ENCODE assay signal across 26 mouse cellular contexts in the genomic region with DNA sequence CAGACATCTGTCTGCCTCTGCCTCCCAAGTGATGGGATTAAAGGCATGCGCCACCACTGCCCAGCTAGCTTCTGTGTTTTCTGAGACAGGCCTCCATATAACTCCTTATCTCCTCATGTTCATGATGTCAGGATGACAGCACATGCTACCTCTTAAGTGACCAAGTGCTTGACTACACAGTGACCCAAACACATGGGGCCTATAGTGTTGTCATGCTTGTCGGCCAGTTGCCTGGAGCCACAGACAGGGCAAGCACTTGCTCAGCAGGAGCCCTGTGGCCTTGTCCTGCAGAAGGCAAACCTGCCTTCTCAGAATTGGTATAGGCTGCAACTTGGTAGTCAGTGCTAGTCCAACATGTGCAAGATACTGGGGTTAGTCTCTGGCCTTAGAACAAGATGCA. TPM values are rescaled to one million over a fixed set of nuclear protein-coding genes. Genes with fewer than 3 reads are reported as not detected.
DNase-seq lines count a peak whose midpoint lies in the region; ATAC-seq and TF ChIP-seq lines count a peak whose summit lies in the region.
"Had no signal": no experiment of that assay in that cellular context is flagged by ENCODE, and none has a peak within 500 bp of the region (broad histone marks: within the 10 kb centered on the region; RNA-seq: fewer than 3 reads in every experiment).

No protein-coding gene starts in this region.

- peak overlapping the region; percentile 98 for H3K4me3 ChIP-seq in gastrocnemius, adult 2 months
- no peak overlapping the region for H3K4me3 ChIP-seq in heart, embryonic 11.5 days (ENCODE audit: low read depth, low read length)
- no peak overlapping the region for H3K4me3 ChIP-seq in heart, embryonic 15.5 days
- H3K4me3 ChIP-seq in heart, embryonic 16.5 days (ENCODE audit: low read length): no peak overlapping the region
- H3K4me3 ChIP-seq: embryonic facial prominence, embryonic 10.5 days; forebrain, embryonic 13.5 days; hindbrain, embryonic 13.5 days had no signal

- H3K27ac ChIP-seq in gastrocnemius, adult 2 months: peak overlapping the region; percentile 99
- peak overlapping the region; percentile 46 for H3K27ac ChIP-seq in heart, embryonic 11.5 days (ENCODE audit: low read depth, low read length)
- peak overlapping the region; percentile 69 for H3K27ac ChIP-seq in heart, embryonic 15.5 days
- peak overlapping the region; percentile 83 for H3K27ac ChIP-seq in heart, embryonic 16.5 days (ENCODE audit: low read length)
- H3K27ac ChIP-seq: embryonic facial prominence, embryonic 10.5 days; forebrain, embryonic 13.5 days; hindbrain, embryonic 13.5 days; hindbrain, postnatal 0 days had no signal

- ATAC-seq in heart, embryonic 11.5 days (replicated peaks; ENCODE audit: insufficient number of reproducible peaks, low FRiP score, low TSS enrichment): no peak
- ATAC-seq in heart, embryonic 15.5 days (replicated peaks; ENCODE audit: insufficient number of reproducible peaks, insufficient read depth, low FRiP score, low read depth): no peak
- no peak for ATAC-seq in heart, embryonic 16.5 days (replicated peaks; ENCODE audit: extremely low read depth, insufficient read depth, low FRiP score)
- ATAC-seq: activated CD4-positive, CD25-positive, alpha-beta regulatory T cell, adult 4 months; forebrain, embryonic 13.5 days; forebrain, postnatal 0 days; hindbrain, postnatal 0 days; Patski had no signal

- no peak for DNase-seq in gastrocnemius, adult 2 months
- no peak for DNase-seq in gastrocnemius, postnatal 36 days
- no peak for DNase-seq in heart, postnatal 4 days
- no peak for DNase-seq in heart, postnatal 14 days
- no peak for DNase-seq in Muller cell, postnatal 12 days (ENCODE audit: inconsistent ontology term)
- DNase-seq: adrenal gland, adult 2 months; adrenal gland, postnatal 36 days; cerebellum, adult 2 months; cerebellum, postnatal 10 days; forebrain, postnatal 0 days; kidney, adult 11 months; kidney, adult 9 months had no signal

- peaks cover 32% of the 10 kb centered on the region for H3K4me1 ChIP-seq in heart, embryonic 11.5 days (ENCODE audit: control insufficient read depth, insufficient read depth, low read length)
- peaks cover 39% of the 10 kb centered on the region for H3K4me1 ChIP-seq in heart, embryonic 15.5 days (replicated peaks)
- H3K4me1 ChIP-seq in heart, embryonic 16.5 days (ENCODE audit: control insufficient read depth, insufficient read depth, low read length): peaks cover 31% of the 10 kb centered on the region

- no peaks in the 10 kb centered on the region for H3K9me3 ChIP-seq in heart, embryonic 11.5 days (replicated peaks; ENCODE audit: control insufficient read depth, low read length)
- H3K9me3 ChIP-seq in heart, embryonic 15.5 days (replicated peaks): no peaks in the 10 kb centered on the region
- H3K9me3 ChIP-seq in heart, embryonic 16.5 days (replicated peaks; ENCODE audit: control insufficient read depth, low read length): no peaks in the 10 kb centered on the region
- H3K9me3 ChIP-seq: embryonic facial prominence, embryonic 10.5 days; forebrain, embryonic 13.5 days; hindbrain, embryonic 13.5 days had no signal

- H3K36me3 ChIP-seq in heart, embryonic 11.5 days (ENCODE audit: control insufficient read depth, insufficient read depth, low read length): peaks cover 44% of the 10 kb centered on the region
- H3K36me3 ChIP-seq in heart, embryonic 15.5 days: peaks cover 47% of the 10 kb centered on the region
- peaks cover 42% of the 10 kb centered on the region for H3K36me3 ChIP-seq in heart, embryonic 16.5 days (ENCODE audit: control insufficient read depth, insufficient read depth)

- 74% methylated on average over 2 of the region's 2 CpGs for WGBS in heart, embryonic 11.5 days (ENCODE audit: insufficient replicate concordance)
- 65% methylated on average over 2 of the region's 2 CpGs for WGBS in heart, embryonic 15.5 days
- 61% methylated on average over 2 of the region's 2 CpGs for WGBS in heart, embryonic 16.5 days

- no peaks in the 10 kb centered on the region for H3K27me3 ChIP-seq in heart, embryonic 11.5 days (ENCODE audit: control insufficient read depth, insufficient read depth, low read length)
- H3K27me3 ChIP-seq in heart, embryonic 15.5 days: no peaks in the 10 kb centered on the region
- no peaks in the 10 kb centered on the region for H3K27me3 ChIP-seq in heart, embryonic 16.5 days (ENCODE audit: control insufficient read depth, insufficient read depth, low read length)
- H3K27me3 ChIP-seq: forebrain, embryonic 13.5 days; hindbrain, embryonic 13.5 days; Patski had no signal

- no peak for TF ChIP-seq CTCF in gastrocnemius, adult 2 months (IDR thresholded peaks at IDR 0.05)

- intact Hi-C loops in gastrocnemius, adult 2 months (cut with DNase I): no loop called here
- intact Hi-C loops in gastrocnemius, postnatal 36 days (cut with DNase I): no loop called here
- intact Hi-C loops in heart, postnatal 14 days (cut with DNase I): no loop called here

- H3K9ac ChIP-seq in heart, embryonic 11.5 days (ENCODE audit: low read depth, low read length): no peak overlapping the region
- no peak overlapping the region for H3K9ac ChIP-seq in heart, embryonic 15.5 days
- H3K9ac ChIP-seq in heart, embryonic 16.5 days (ENCODE audit: low read length): no peak overlapping the region
- H3K9ac ChIP-seq: forebrain, embryonic 13.5 days; forebrain, postnatal 0 days; hindbrain, embryonic 13.5 days had no signal

- H3K4me2 ChIP-seq in heart, embryonic 11.5 days: peak overlapping the region; percentile 4; the same call in 1 of the 2 replicates
- 0 out of 2 replicates have a peak overlapping the region, but pooled peaks have one; percentile 1 for H3K4me2 ChIP-seq in heart, embryonic 15.5 days
- no peak overlapping the region for H3K4me2 ChIP-seq in heart, embryonic 16.5 days (ENCODE audit: low read depth, low read length)
- H3K4me2 ChIP-seq: forebrain, embryonic 13.5 days; hindbrain, embryonic 13.5 days had no signal

RNA-seq across cellular contexts. Expression of a gene that starts 2.6 kb away (rescaled TPM):
- 1 to 10 TPM; 7.2 to 9.8 TPM for total RNA-seq in gastrocnemius, adult 2 months (2021)
- 1 to 10 TPM; 4.4 to 6.0 TPM for total RNA-seq in gastrocnemius, postnatal 36 days (2021)
- 0.40 and 1.0 TPM in 2 replicates for polyA plus RNA-seq in heart, embryonic 11.5 days (2014; fragmentation: Nextera tagmentation; extraction: Ambion mirVana)
- total RNA-seq in heart, postnatal 4 days (2021): 1 to 10 TPM; 2.9 to 3.7 TPM
- polyA plus RNA-seq in heart, embryonic 15.5 days (2015; fragmentation: Nextera tagmentation; extraction: Ambion mirVana): 1.1 TPM in 2 replicates
- 1 to 10 TPM; 4.5 to 5.4 TPM for total RNA-seq in heart, postnatal 14 days (2021)
- 1.1 and 1.3 TPM in 2 replicates for polyA plus RNA-seq in heart, embryonic 16.5 days (2015; fragmentation: Nextera tagmentation; extraction: Ambion mirVana)
- total RNA-seq: hematopoietic stem cell, adult 5-6 weeks had no signal

RNA-seq across cellular contexts. Expression of a gene that starts 4.2 kb away (rescaled TPM):
- 100 to 1,000 TPM; 366 to 415 TPM for total RNA-seq in gastrocnemius, adult 2 months (2021)
- total RNA-seq in gastrocnemius, postnatal 36 days (2021): 100 to 1,000 TPM; 344 to 378 TPM
- polyA plus RNA-seq in heart, embryonic 11.5 days (2014; fragmentation: Nextera tagmentation; extraction: Ambion mirVana): 159 and 164 TPM in 2 replicates
- total RNA-seq in heart, postnatal 4 days (2021): 100 to 1,000 TPM; 134 to 145 TPM
- 86.7 and 98.4 TPM in 2 replicates for polyA plus RNA-seq in heart, embryonic 15.5 days (2015; fragmentation: Nextera tagmentation; extraction: Ambion mirVana)
- 100 to 1,000 TPM; 158 to 159 TPM for total RNA-seq in heart, postnatal 14 days (2021)
- 98.0 and 101 TPM in 2 replicates for polyA plus RNA-seq in heart, embryonic 16.5 days (2015; fragmentation: Nextera tagmentation; extraction: Ambion mirVana)

RNA-seq across cellular contexts. Expression of a gene that starts 17.1 kb away (rescaled TPM):
- 10 to 100 TPM; 18.4 to 19.2 TPM for total RNA-seq in gastrocnemius, adult 2 months (2021)
- 10 to 100 TPM; 19.2 to 19.6 TPM for total RNA-seq in gastrocnemius, postnatal 36 days (2021)
- 47.4 and 48.6 TPM in 2 replicates for polyA plus RNA-seq in heart, embryonic 11.5 days (2014; fragmentation: Nextera tagmentation; extraction: Ambion mirVana)
- 10 to 100 TPM; 18.8 to 20.3 TPM for total RNA-seq in heart, postnatal 4 days (2021)
- polyA plus RNA-seq in heart, embryonic 15.5 days (2015; fragmentation: Nextera tagmentation; extraction: Ambion mirVana): 39.5 and 46.8 TPM in 2 replicates
- total RNA-seq in heart, postnatal 14 days (2021): 10 to 100 TPM; 21.7 to 23.0 TPM
- 45.5 and 47.0 TPM in 2 replicates for polyA plus RNA-seq in heart, embryonic 16.5 days (2015; fragmentation: Nextera tagmentation; extraction: Ambion mirVana)

RNA-seq across cellular contexts. Expression of a gene that starts 18.1 kb away (rescaled TPM):
- 100 to 1,000 TPM; 650 to 652 TPM for total RNA-seq in gastrocnemius, adult 2 months (2021)
- total RNA-seq in gastrocnemius, postnatal 36 days (2021): 100 to 1,000 TPM; 528 to 635 TPM
- 1,233 and 1,252 TPM in 2 replicates for polyA plus RNA-seq in heart, embryonic 11.5 days (2014; fragmentation: Nextera tagmentation; extraction: Ambion mirVana)
- total RNA-seq in heart, postnatal 4 days (2021): 100 to 1,000 TPM; 793 to 876 TPM
- 998 and 1,017 TPM in 2 replicates for polyA plus RNA-seq in heart, embryonic 15.5 days (2015; fragmentation: Nextera tagmentation; extraction: Ambion mirVana)
- 1,000 to 10,000 TPM; 1,285 to 1,330 TPM for total RNA-seq in heart, postnatal 14 days (2021)
- 1,046 and 1,072 TPM in 2 replicates for polyA plus RNA-seq in heart, embryonic 16.5 days (2015; fragmentation: Nextera tagmentation; extraction: Ambion mirVana)

RNA-seq across cellular contexts. Expression of a gene that starts 21.9 kb away (rescaled TPM):
- not detected for total RNA-seq in gastrocnemius, adult 2 months (2021)
- total RNA-seq in gastrocnemius, postnatal 36 days (2021): not detected
- 1.1 and 1.5 TPM in 2 replicates for polyA plus RNA-seq in heart, embryonic 11.5 days (2014; fragmentation: Nextera tagmentation; extraction: Ambion mirVana)
- under 1 TPM; 0.36 to 0.67 TPM for total RNA-seq in heart, postnatal 4 days (2021)
- polyA plus RNA-seq in heart, embryonic 15.5 days (2015; fragmentation: Nextera tagmentation; extraction: Ambion mirVana): 1.4 and 1.9 TPM in 2 replicates
- total RNA-seq in heart, postnatal 14 days (2021): under 1 TPM in 1 of 2 experiments, not detected in 1; 0.37 TPM
- 1.4 and 1.8 TPM in 2 replicates for polyA plus RNA-seq in heart, embryonic 16.5 days (2015; fragmentation: Nextera tagmentation; extraction: Ambion mirVana)
- total RNA-seq: adrenal gland, adult 2 months; adrenal gland, postnatal 36 days; gastrocnemius, adult 18-20 months; gastrocnemius, postnatal 25 days; hematopoietic stem cell, adult 5-6 weeks; MEL had no signal
- polyA plus RNA-seq: adrenal gland, adult 2 months; C2C12; cerebellum, adult 2 months; Patski had no signal

Comparison
In these comparisons a context has a peak if more than half of its experiments do, and no peak if none do; other contexts are left out.
1. H3K27ac ChIP-seq: peak in every context shown above with its lines; median percentile 99 in gastrocnemius, adult 2 months; 83 in heart, embryonic 16.5 days; 69 in heart, embryonic 15.5 days; 46 in heart, embryonic 11.5 days.